ENCODE assay signal across 11 mouse cellular contexts in genomic region chr4:115134296-115134630, GRCm38 (mm10). TPM values are rescaled to one million over a fixed set of nuclear protein-coding genes. Genes with fewer than 3 reads are reported as not detected.
DNase-seq lines count a peak whose midpoint lies in the region; ATAC-seq and TF ChIP-seq lines count a peak whose summit lies in the region.
"Had no signal": no experiment of that assay in that cellular context is flagged by ENCODE, and none has a peak within 500 bp of the region (broad histone marks: within the 10 kb centered on the region; RNA-seq: fewer than 3 reads in every experiment).

No protein-coding gene starts in this region.

- H3K4me3 ChIP-seq in kidney, embryonic 14.5 days (ENCODE audit: low read length), result peak overlapping the region; percentile 6; the same call in 1 of the 2 replicates
- peak overlapping the region; percentile 72 for H3K4me3 ChIP-seq in cerebellum, adult 2 months (replicated peaks; ENCODE audit: insufficient read depth, low read depth, low read length)
- no peak overlapping the region for H3K4me3 ChIP-seq in embryonic facial prominence, embryonic 13.5 days
- H3K4me3 ChIP-seq in limb, embryonic 13.5 days, result no peak overlapping the region
- H3K4me3 ChIP-seq: embryonic facial prominence, embryonic 15.5 days had no signal

- H3K27me3 ChIP-seq in kidney, embryonic 14.5 days (ENCODE audit: control insufficient read depth, insufficient read depth, low read length), result peaks cover 16% of the 10 kb centered on the region; the same call in 1 of the 2 replicates
- H3K27me3 ChIP-seq in cerebellum, adult 2 months (ENCODE audit: control insufficient read depth, insufficient read depth, low read length), result no peaks in the 10 kb centered on the region
- H3K27me3 ChIP-seq in embryonic facial prominence, embryonic 13.5 days, result peaks cover 38% of the 10 kb centered on the region
- H3K27me3 ChIP-seq in limb, embryonic 13.5 days, result peaks cover 42% of the 10 kb centered on the region

- WGBS in kidney, embryonic 14.5 days, result 15% methylated on average over 7 of the region's 7 CpGs
- 3% methylated on average over 7 of the region's 7 CpGs for WGBS in cerebellum, adult 2 months
- 16% methylated on average over 7 of the region's 7 CpGs for WGBS in embryonic facial prominence, embryonic 13.5 days
- 17% methylated on average over 7 of the region's 7 CpGs for whole genome bisulfite sequencing in limb, embryonic 13.5 days

- no peak overlapping the region for H3K27ac ChIP-seq in kidney, embryonic 14.5 days (ENCODE audit: low read depth, low read length)
- peak overlapping the region; percentile 92 for H3K27ac ChIP-seq in cerebellum, adult 2 months (ENCODE audit: insufficient read depth, low read length)
- no peak overlapping the region for H3K27ac ChIP-seq in embryonic facial prominence, embryonic 13.5 days
- no peak overlapping the region for H3K27ac ChIP-seq in limb, embryonic 13.5 days
- H3K27ac ChIP-seq: embryonic facial prominence, embryonic 15.5 days had no signal

- H3K4me1 ChIP-seq in kidney, embryonic 14.5 days (ENCODE audit: control insufficient read depth, insufficient read depth, low read length), result 0 out of 2 replicates have a peak, but pooled peaks cover 3% of the 10 kb centered on the region
- H3K4me1 ChIP-seq in cerebellum, adult 2 months (ENCODE audit: control insufficient read depth, insufficient read depth, low read length), result peaks cover 4% of the 10 kb centered on the region; the same call in 1 of the 2 replicates
- H3K4me1 ChIP-seq in embryonic facial prominence, embryonic 13.5 days, result peaks cover 7% of the 10 kb centered on the region
- peaks cover 9% of the 10 kb centered on the region for H3K4me1 ChIP-seq in limb, embryonic 13.5 days

- TF ChIP-seq CTCF in cerebellum, adult 2 months (IDR thresholded peaks at IDR 0.05; ENCODE audit: borderline replicate concordance, insufficient read depth, low read depth, low read length), result no peak

- H3K9me3 ChIP-seq in kidney, embryonic 14.5 days (ENCODE audit: control insufficient read depth, low read length), result no peaks in the 10 kb centered on the region
- no peaks in the 10 kb centered on the region for H3K9me3 ChIP-seq in embryonic facial prominence, embryonic 13.5 days
- H3K9me3 ChIP-seq in limb, embryonic 13.5 days, result no peaks in the 10 kb centered on the region
- H3K9me3 ChIP-seq: embryonic facial prominence, embryonic 15.5 days had no signal

- DNase-seq in kidney, adult 18-20 months, result no peak
- peak in 1 of 2 experiments; percentile 43 for DNase-seq in cerebellum, adult 2 months
- DNase-seq in MN1 (ENCODE audit: low spot score), result no peak
- no peak for DNase-seq in retina, postnatal 1 day
- no peak for DNase-seq in gastrocnemius, postnatal 25 days
- DNase-seq: adrenal gland, postnatal 10 days; liver had no signal

- no peak overlapping the region for H3K9ac ChIP-seq in kidney, embryonic 14.5 days (ENCODE audit: low read depth, low read length)
- no peak overlapping the region for H3K9ac ChIP-seq in embryonic facial prominence, embryonic 13.5 days
- H3K9ac ChIP-seq in limb, embryonic 13.5 days, result no peak overlapping the region
- H3K9ac ChIP-seq: embryonic facial prominence, embryonic 15.5 days had no signal

- no peak overlapping the region; the same call in 1 of the 2 replicates for H3K4me2 ChIP-seq in kidney, embryonic 14.5 days (replicated peaks; ENCODE audit: low read depth, low read length)
- H3K4me2 ChIP-seq in embryonic facial prominence, embryonic 13.5 days, result peak overlapping the region; percentile 52
- peak overlapping the region; percentile 53 for H3K4me2 ChIP-seq in limb, embryonic 13.5 days (replicated peaks)

- H3K36me3 ChIP-seq in kidney, embryonic 14.5 days (ENCODE audit: control insufficient read depth, insufficient read depth, low read length), result no peaks in the 10 kb centered on the region
- no peaks in the 10 kb centered on the region for H3K36me3 ChIP-seq in embryonic facial prominence, embryonic 13.5 days
- no peaks in the 10 kb centered on the region for H3K36me3 ChIP-seq in limb, embryonic 13.5 days
- H3K36me3 ChIP-seq: embryonic facial prominence, embryonic 15.5 days had no signal

- no peak for ATAC-seq in kidney, embryonic 14.5 days (ENCODE audit: low FRiP score, low TSS enrichment)
- ATAC-seq in embryonic facial prominence, embryonic 13.5 days (ENCODE audit: insufficient number of reproducible peaks, insufficient read depth, low FRiP score, low TSS enrichment, low read depth), result no peak
- no peak for ATAC-seq in limb, embryonic 13.5 days (ENCODE audit: low FRiP score, low read depth)

- no peak for TF ChIP-seq POLR2A in cerebellum, adult 2 months (IDR thresholded peaks at IDR 0.05; ENCODE audit: borderline replicate concordance, insufficient read depth, low read length)

RNA-seq across cellular contexts. Expression of gene Cyp4x1, which starts 0.2 kb away (rescaled TPM):
- polyA plus RNA-seq in kidney, embryonic 14.5 days (2014; fragmentation: Nextera tagmentation; extraction: Ambion mirVana), result 0.37 and 0.54 TPM in 2 replicates
- polyA plus RNA-seq in cerebellum, adult 2 months (2012; rRNA removed), result 6.6 and 7.4 TPM in 2 replicates
- polyA plus RNA-seq in embryonic facial prominence, embryonic 13.5 days (2015; fragmentation: Nextera tagmentation; extraction: Ambion mirVana), result 0.08 and 0.15 TPM in 2 replicates
- polyA plus RNA-seq in limb, embryonic 13.5 days (2015; fragmentation: Nextera tagmentation; extraction: Ambion mirVana), result 0.09 TPM in 1 of 2 replicates, not detected in the other
- total RNA-seq in gastrocnemius, postnatal 25 days (2021), result not detected

RNA-seq across cellular contexts. Expression of gene Pdzk1ip1, which starts 45.8 kb away (rescaled TPM):
- polyA plus RNA-seq in kidney, embryonic 14.5 days (2014; fragmentation: Nextera tagmentation; extraction: Ambion mirVana), result 87.9 and 90.5 TPM in 2 replicates
- polyA plus RNA-seq in cerebellum, adult 2 months (2012; rRNA removed), result 0.74 and 1.0 TPM in 2 replicates
- 8.7 and 12.3 TPM in 2 replicates for polyA plus RNA-seq in embryonic facial prominence, embryonic 13.5 days (2015; fragmentation: Nextera tagmentation; extraction: Ambion mirVana)
- 6.9 and 8.6 TPM in 2 replicates for polyA plus RNA-seq in limb, embryonic 13.5 days (2015; fragmentation: Nextera tagmentation; extraction: Ambion mirVana)
- not detected for total RNA-seq in gastrocnemius, postnatal 25 days (2021)

Comparison
In these comparisons a context has a peak if more than half of its experiments do, and no peak if none do; other contexts are left out.
1. H3K4me3 ChIP-seq: peak in kidney, embryonic 14.5 days (single experiment) and cerebellum, adult 2 months (single experiment); none in embryonic facial prominence, embryonic 13.5 days (single experiment) and limb, embryonic 13.5 days (single experiment).